Mouse (Mus musculus) myocyte (in vitro differentiated cells): ENCODE measurements at regions not wholly inside any gene's neighbourhood (a gene's known extent, or its start where the extent isn't known, plus 50 kb on each side); places are given as distances from the start of the nearest gene placed in this dataset.

Experiments
- H3K27me3 ChIP-seq: one replicate; pipeline ENCODE4 v1.6.1; 2011; ENCODE audit not compliant: control insufficient read depth, insufficient read depth, insufficient read length
- H3K36me3 ChIP-seq: one replicate; pipeline ENCODE4 v1.6.1; 2011; ENCODE audit not compliant: control insufficient read depth, insufficient read depth
- H3K4me2 ChIP-seq: one replicate; pipeline ENCODE4 v1.6.1; 2011; ENCODE audit warnings: low read depth, control low read depth
- H3K4me3 ChIP-seq: one replicate; pipeline ENCODE4 v1.5.1; 2011; ENCODE audit warnings: mild to moderate bottlenecking, control low read depth, moderate library complexity
- H3K79me2 ChIP-seq: one replicate; pipeline ENCODE4 v1.6.1; 2011; ENCODE audit not compliant: control insufficient read depth, insufficient read depth
- H3ac ChIP-seq: one replicate; pipeline ENCODE4 v1.6.1; 2011; ENCODE audit not compliant: control insufficient read depth, insufficient read length
- CEBPB ChIP-seq: IDR thresholded peaks from 2 replicates; pipeline ENCODE4 v1.6.1; 2011; ENCODE audit warnings: mild to moderate bottlenecking, moderate library complexity; ENCODE audit not compliant: poor library complexity, insufficient read depth, severe bottlenecking
- E2F4 ChIP-seq: IDR thresholded peaks from one replicate; pipeline ENCODE4 v1.6.1; 2011; ENCODE audit warnings: mild to moderate bottlenecking, control low read depth, moderate library complexity; ENCODE audit not compliant: insufficient read depth
- MAX ChIP-seq: IDR thresholded peaks from one replicate; pipeline ENCODE4 v1.6.1; 2011; ENCODE audit warnings: low read depth, mild to moderate bottlenecking, control low read depth
- MYOD1 ChIP-seq, 3 experiments: IDR thresholded peaks; one replicate each; pipeline ENCODE4 v1.6.1; 2011; ENCODE audit warnings: control low read depth in 2 of 3, low read depth in 2 of 3, mild to moderate bottlenecking in 2 of 3, moderate library complexity in 1 of 3; ENCODE audit not compliant: insufficient read length in 2 of 3, control insufficient read depth in 1 of 3
- MYOG ChIP-seq, 3 experiments: IDR thresholded peaks; one replicate each; pipeline ENCODE4 v1.6.1; 2011; ENCODE audit warnings: control low read depth in 2 of 3, low read depth in 2 of 3, mild to moderate bottlenecking in 2 of 3; ENCODE audit not compliant: insufficient read length in 2 of 3, control insufficient read depth in 1 of 3, insufficient read depth in 1 of 3
- POLR2A ChIP-seq: IDR thresholded peaks from one replicate; pipeline ENCODE4 v1.6.1; 2011; ENCODE audit warnings: low read depth, mild to moderate bottlenecking, control low read depth, moderate library complexity; ENCODE audit not compliant: insufficient read length
- POLR2AphosphoS2 ChIP-seq: IDR thresholded peaks from one replicate; pipeline ENCODE4 v1.6.1; 2011; ENCODE audit warnings: low read depth, control low read depth; ENCODE audit not compliant: insufficient read length
- REST ChIP-seq: IDR thresholded peaks from one replicate; pipeline ENCODE4 v1.6.1; 2011; ENCODE audit warnings: mild to moderate bottlenecking, control low read depth, moderate library complexity; ENCODE audit not compliant: insufficient read depth, insufficient read length
- SRF ChIP-seq: IDR thresholded peaks from one replicate; pipeline ENCODE4 v1.6.1; 2011; ENCODE audit warnings: low read depth; ENCODE audit not compliant: control insufficient read depth, insufficient read length
- TCF12 ChIP-seq: IDR thresholded peaks from one replicate; pipeline ENCODE4 v1.6.1; 2011; ENCODE audit warnings: mild to moderate bottlenecking, control low read depth; ENCODE audit not compliant: poor library complexity, insufficient read depth, severe bottlenecking
- TCF3 ChIP-seq: IDR thresholded peaks from one replicate; pipeline ENCODE4 v1.6.1; 2011; ENCODE audit warnings: low read depth, control low read depth; ENCODE audit not compliant: insufficient read length
- USF1 ChIP-seq: IDR thresholded peaks from one replicate; pipeline ENCODE4 v1.6.1; 2011; ENCODE audit warnings: low read depth, mild to moderate bottlenecking, control low read depth, moderate library complexity

DNA sequence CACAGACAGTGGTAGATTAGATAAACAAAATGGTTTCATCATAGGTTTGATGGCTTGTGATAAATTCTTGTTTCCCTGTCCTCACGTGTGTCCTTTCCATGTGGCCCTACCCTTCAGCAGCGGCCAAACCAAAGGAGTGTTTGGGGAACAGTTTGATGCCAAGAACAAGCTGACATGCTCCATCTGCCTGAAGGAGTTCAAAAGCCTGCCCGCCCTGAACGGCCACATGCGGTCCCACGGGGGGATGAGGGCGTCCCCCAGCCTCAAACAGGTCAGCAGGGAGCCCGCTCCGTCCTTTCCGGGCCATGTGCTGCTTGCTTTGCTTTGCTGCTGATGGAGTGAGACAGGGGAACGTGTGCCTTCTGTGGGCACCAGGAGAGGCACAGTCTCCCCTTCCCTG lies 51.0 kb upstream of the Mrps10 start:
- no peak for TF ChIP-seq MAX
- no peak for TF ChIP-seq CEBPB
- no peak for TF ChIP-seq TCF3
- TF ChIP-seq USF1, result no peak
- no peak overlapping the region for H3K4me3 ChIP-seq
- H3K79me2 ChIP-seq, result no peaks in the 10 kb centered on the region
- no peak overlapping the region for H3K4me2 ChIP-seq
- H3ac ChIP-seq, result no peak overlapping the region
- no peaks in the 10 kb centered on the region for H3K36me3 ChIP-seq
- no peaks in the 10 kb centered on the region for H3K27me3 ChIP-seq

GRCm38 (mm10) chr17:47313162-47313561 lies 55.5 kb upstream of the Mrps10 start:
- Histone ChIP-seq H3K4me3 (no peak overlapping the region), H3K4me2 (no peak overlapping the region), H3ac (no peak overlapping the region), H3K79me2 (no peaks in the 10 kb centered on the region), H3K36me3 (no peaks in the 10 kb centered on the region), H3K27me3 (no peaks in the 10 kb centered on the region)
- TF ChIP-seq CEBPB, result no peak
- no peak for TF ChIP-seq REST
- TF ChIP-seq SRF, result no peak
- no peak for TF ChIP-seq MAX
- no peak for TF ChIP-seq MYOG (IDR thresholded peaks at IDR 0.05; ENCODE audit: control insufficient read depth in 1 of 3, insufficient read depth in 1 of 3, insufficient read length in 2 of 3, low read depth in 2 of 3)

DNA sequence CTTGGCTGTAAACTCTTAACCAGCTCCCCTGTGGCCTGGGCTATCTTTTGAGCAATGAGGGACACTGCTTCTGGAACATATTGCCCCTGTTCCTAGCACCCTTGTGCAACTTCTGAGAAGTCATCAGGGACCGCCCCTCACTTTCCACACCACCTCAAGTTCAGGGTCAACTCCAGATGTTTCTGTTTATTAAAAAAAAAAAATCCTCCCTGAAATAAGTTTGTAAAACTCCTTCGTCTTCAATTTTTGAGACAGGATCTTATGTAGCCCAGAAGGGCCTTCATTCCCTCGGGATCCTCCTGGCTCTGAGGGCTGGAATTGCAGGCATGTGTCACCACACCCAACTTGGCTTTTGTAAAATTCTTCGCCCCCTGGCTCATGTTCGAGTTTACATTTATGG lies 57.4 kb upstream of the Mrps10 start:
- H3K79me2 ChIP-seq, result no peaks in the 10 kb centered on the region
- H3K27me3 ChIP-seq, result no peaks in the 10 kb centered on the region
- H3K4me3 ChIP-seq, result no peak overlapping the region
- no peak overlapping the region for H3ac ChIP-seq
- no peaks in the 10 kb centered on the region for H3K36me3 ChIP-seq
- no peak overlapping the region for H3K4me2 ChIP-seq
- TF ChIP-seq CEBPB, result 0 out of 2 replicates have a peak, but pooled peaks have one; percentile 4
- no peak for TF ChIP-seq MAX

GRCm38 (mm10) chr17:47306027-47306761 lies 62.5 kb upstream of the Mrps10 start:
- Histone ChIP-seq H3K4me3 (no peak overlapping the region), H3ac (no peak overlapping the region), H3K36me3 (no peaks in the 10 kb centered on the region), H3K4me2 (no peak overlapping the region), H3K27me3 (no peaks in the 10 kb centered on the region), H3K79me2 (no peaks in the 10 kb centered on the region)
- TF ChIP-seq TCF12, result no peak
- peak in 2 of 3 experiments; percentile 76 to 80 for TF ChIP-seq MYOD1 (IDR thresholded peaks at IDR 0.05; ENCODE audit: control insufficient read depth in 1 of 3, insufficient read length in 2 of 3, low read depth in 2 of 3)
- TF ChIP-seq E2F4, result no peak
- no peak for TF ChIP-seq POLR2A
- TF ChIP-seq CEBPB, result no peak
- TF ChIP-seq USF1, result no peak
- TF ChIP-seq MYOG (IDR thresholded peaks at IDR 0.05; ENCODE audit: control insufficient read depth in 1 of 3, insufficient read depth in 1 of 3, insufficient read length in 2 of 3, low read depth in 2 of 3), result peak in 2 of 3 experiments; percentile 66 to 83
- TF ChIP-seq SRF, result no peak
- TF ChIP-seq POLR2AphosphoS2, result no peak
- no peak for TF ChIP-seq MAX
- peak; percentile 39 for TF ChIP-seq TCF3
- no peak for TF ChIP-seq REST

DNA sequence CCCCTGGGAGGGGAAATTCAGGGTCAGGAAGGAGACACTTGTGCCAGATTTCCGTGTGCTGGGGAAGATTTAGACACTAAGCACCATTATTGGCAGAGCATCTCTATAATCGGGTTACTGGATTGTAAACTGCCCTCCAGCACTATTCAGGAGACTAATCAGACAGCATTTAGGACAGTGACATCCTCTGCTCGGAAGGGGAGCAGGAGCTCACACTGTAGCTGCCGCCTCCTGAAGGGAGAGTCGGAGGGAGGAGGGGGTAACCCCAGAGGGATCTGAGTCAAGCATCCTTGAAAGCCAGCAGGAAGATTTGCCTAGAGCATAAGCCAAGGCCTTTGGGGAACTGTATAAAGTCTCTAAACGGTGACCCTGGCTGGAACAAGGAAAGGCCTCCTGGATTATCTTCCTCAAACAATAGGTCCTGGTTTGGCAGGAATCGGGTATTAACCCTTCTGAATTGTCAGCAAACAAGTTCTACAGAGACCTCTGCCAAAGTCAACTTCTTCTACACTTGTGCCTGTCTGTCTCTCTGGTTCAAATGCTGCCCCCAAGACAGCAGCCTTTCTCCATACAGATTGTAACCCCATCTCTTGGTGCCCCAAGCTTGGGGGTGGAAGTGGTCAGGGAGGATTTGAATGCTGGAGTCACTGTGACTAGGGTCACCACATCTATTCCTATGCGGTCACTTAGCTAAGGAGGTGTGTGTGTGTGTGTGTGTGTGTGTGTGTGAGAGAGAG lies 64.1 kb upstream of the Mrps10 start:
- peak in 2 of 3 experiments; percentile 57 to 59 for TF ChIP-seq MYOD1 (IDR thresholded peaks at IDR 0.05; ENCODE audit: control insufficient read depth in 1 of 3, insufficient read length in 2 of 3, low read depth in 2 of 3)
- no peak for TF ChIP-seq E2F4
- TF ChIP-seq MYOG (IDR thresholded peaks at IDR 0.05; ENCODE audit: control insufficient read depth in 1 of 3, insufficient read depth in 1 of 3, insufficient read length in 2 of 3, low read depth in 2 of 3), result no peak

DNA sequence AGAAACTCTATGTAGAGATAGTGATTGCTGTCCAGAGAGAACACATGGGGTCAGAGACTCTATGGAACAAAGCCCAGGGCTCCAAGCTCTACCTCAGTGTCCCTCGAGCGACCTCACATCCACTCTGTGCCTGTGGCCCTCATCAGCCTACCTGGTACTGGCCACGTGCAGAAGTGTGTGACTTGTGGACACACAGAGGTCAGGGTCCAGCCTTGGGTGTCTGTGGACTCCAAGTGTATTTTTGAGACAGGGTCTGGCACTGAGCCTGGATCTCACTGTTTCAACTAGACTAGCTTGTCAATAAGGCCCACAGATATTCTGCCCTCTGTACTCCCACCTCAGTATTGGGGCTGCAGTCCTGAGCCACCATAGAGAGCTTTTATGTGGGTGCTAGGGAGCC lies 65.1 kb upstream of the Mrps10 start:
- H3K27me3 ChIP-seq, result no peaks in the 10 kb centered on the region
- no peaks in the 10 kb centered on the region for H3K36me3 ChIP-seq
- H3K4me3 ChIP-seq, result no peak overlapping the region
- no peak overlapping the region for H3ac ChIP-seq
- no peak for TF ChIP-seq E2F4
- TF ChIP-seq USF1, result no peak
- TF ChIP-seq TCF3, result no peak
- TF ChIP-seq CEBPB, result no peak
- TF ChIP-seq POLR2A, result no peak
- no peak for TF ChIP-seq REST
- no peak overlapping the region for H3K4me2 ChIP-seq
- H3K79me2 ChIP-seq, result no peaks in the 10 kb centered on the region

More for the DNA sequence above, 64.1 kb upstream of the Mrps10 start:
- no peak overlapping the region for H3ac ChIP-seq
- H3K27me3 ChIP-seq, result no peaks in the 10 kb centered on the region
- no peak overlapping the region for H3K4me2 ChIP-seq
- no peaks in the 10 kb centered on the region for H3K79me2 ChIP-seq
- no peaks in the 10 kb centered on the region for H3K36me3 ChIP-seq
- no peak overlapping the region for H3K4me3 ChIP-seq
